Mouse (Mus musculus) kidney, postnatal 4 days (tissue): Measurements from ENCODE around the gene Bcl2l13.
"Not testable (repeated sequence)": the region's sequence is repeated elsewhere in the genome, so short reads cannot be mapped to it uniquely, and the experiment has no call there.

Experiments used
- DNase-seq, 2 experiments: peaks; one replicate each; pipeline ENCODE4 v3.0.0; 2021; ENCODE audit warnings: mixed read lengths in 2 of 2

Bcl2l13 gene

DNA sequence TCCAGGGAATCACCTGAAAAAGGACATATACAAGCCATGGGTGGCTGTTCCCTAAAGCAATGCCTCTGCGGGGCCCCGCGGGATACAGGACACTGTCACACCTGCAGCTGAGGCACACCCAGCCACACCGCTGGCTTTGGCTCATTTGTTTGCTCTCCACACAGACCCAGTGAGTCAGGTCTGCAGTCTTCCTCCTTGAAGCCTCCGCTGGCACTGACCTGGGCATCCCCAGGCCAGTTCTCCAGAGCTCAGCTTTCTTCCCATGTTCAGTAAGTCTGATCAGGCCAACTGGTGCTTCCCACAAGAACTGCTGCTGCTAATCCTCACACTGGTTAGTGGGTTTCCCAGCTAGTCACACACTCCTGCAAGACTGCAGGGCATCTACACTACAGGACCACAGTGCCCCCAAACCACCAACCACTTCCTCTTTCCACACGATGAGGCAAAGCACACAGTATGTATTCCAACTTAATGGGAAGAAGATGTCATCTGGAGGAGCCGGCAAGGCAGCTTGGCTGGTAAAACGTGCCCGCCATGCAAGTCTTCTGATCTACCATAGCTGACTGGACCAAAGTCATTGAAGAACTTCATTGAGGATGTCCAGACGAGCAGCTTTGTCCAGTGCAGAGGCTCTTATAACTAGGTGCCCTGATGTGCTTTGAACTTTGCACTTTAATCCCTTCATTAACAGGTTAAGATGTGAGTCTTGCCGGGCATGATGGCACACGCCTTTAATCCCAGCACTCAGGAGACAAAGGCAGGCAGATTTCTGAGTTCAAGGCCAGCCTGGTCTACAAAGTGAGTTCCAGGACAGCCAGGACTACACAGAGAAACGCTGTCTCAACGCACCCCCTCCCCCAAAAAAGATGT lies 66.0 kb downstream of the Bcl2l13 start:
- DNase-seq, result no peak

DNA sequence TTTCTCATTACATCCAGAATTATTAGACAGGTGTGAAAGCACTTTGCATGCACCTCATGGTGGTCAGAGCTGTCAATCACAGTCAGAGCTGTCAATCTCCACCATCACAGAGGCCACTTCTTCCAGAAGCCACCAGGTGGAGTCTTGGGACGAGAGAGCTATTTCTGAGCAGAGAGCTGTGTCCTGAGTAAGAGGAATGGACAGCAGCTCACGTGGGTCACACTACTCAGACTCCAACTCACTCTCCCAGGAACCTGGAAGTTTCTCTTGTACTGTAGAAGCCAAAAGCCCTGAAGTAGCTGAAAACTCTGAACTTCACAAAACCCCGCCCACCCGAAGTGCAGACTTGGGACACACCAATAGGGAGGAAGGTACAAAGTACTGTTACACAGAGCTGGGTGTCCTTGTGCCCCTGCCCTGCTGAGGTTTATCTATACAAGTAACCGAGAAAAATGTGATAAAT lies 67.5 kb downstream of the Bcl2l13 start:
- peak; percentile 56 to 75 for DNase-seq

DNA sequence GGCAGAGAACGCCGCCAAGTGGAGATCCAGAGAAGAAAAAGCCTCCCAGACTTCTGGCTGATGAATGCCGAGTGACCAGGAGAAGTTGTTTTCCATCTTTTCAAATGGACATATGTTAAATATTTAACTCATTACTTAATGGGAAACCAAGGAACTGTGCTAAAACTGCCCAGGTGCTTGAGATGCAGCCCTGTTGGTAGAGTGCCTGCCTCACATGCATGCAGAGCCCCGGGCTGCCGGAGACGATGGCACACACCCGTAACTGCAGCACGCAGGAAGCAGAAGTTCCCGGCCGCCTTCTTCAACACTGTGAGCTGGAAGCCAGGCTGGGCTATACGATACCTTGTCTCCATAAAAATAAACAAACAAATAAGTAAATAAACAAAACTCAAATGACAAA lies 67.9 kb downstream of the Bcl2l13 start:
- DNase-seq, result peak; percentile 28 to 53

DNA sequence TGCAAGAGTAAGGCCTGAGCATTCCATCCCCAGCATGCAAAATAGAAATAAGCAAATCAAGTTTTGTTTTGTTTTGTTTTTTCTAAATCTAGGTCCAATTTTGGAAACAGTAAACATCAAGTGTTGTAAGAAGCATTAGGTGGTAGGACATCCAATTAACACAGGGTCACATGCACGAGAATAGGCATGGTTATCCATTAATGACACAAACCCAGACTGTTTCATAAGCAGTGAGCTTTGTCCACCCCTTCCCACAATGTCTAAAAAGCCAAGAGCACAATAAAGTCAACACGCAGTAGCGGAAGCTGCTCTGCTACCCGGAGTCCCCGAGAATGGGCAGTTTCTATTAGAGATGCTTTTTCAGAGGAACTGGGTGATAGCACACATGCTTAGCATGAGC lies 69.1 kb downstream of the Bcl2l13 start:
- peak in 1 of 2 experiments; percentile 23 for DNase-seq

DNA sequence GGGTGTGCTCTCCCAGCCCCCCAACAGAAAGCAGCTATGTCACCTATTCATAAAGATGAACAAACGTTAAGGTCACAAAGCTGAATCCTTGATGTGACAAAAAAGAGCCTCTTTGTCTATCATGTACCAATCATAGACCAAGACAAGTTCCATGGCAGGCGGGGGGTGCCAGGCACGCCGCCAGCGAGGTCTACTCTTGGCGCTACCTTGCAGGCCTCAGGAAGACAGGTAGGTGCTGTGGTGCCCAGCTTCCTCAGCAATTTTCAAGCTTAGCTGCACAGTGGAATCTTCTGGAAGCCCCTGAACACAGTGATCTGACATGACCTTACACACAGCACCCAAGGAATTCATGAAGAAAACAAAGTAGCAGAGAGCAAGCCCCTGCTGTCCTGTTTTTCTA lies 70.5 kb downstream of the Bcl2l13 start:
- DNase-seq, result peak; percentile 51 to 65

DNA sequence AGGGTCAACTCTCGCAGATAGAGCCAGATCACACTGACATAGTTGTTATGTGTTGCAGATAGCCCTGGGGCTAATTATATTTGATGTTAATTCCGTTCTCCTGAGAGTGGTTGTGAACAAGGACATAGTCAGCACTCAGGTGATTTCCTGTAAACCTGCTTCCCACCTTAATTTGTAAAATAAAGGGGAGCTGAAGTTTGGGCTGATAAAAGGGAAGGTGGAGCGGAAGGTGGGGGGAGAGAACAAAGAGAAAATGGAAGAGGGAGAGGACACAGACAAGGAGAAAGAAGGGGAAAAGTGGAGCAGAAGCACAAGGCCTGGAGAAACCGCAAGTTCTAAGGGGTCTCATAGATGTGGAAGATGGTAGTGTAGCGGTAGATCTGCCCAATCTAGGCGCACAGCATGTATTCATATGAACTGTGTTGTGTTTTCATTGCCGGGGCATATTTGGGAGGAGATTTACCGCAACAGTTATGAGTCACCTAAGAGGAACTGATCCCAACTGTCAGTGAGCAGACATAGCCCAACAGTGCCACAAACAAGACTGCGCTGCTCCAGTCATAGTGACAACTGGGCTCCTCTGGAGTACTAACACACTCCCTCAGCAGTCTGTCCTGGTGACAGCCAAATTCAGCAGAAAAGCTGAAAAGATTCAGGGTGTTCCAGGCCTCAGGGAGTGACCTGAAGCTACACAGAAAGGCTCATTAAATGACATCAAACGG lies 72.0 kb downstream of the Bcl2l13 start:
- not testable (repeated sequence) for DNase-seq

DNA sequence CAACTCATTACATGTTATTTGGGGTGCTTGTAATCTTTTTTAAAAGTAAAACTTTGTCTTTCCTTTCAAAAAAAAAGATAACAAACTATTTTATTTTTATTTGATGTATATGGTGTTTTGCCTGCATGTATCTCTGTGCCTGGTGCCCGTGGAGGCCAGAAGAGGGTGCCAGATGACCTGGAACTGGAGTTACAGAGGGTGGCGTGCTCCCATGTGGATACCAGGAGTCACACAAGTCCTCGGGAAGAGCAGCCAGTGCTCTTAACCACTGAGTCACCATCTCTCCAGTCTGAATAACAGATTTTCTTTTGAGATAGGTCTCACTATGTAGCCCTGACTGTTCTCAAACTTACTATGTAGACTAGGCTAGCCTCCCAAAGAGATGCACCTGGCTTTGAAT lies 73.5 kb downstream of the Bcl2l13 start:
- no peak for DNase-seq

DNA sequence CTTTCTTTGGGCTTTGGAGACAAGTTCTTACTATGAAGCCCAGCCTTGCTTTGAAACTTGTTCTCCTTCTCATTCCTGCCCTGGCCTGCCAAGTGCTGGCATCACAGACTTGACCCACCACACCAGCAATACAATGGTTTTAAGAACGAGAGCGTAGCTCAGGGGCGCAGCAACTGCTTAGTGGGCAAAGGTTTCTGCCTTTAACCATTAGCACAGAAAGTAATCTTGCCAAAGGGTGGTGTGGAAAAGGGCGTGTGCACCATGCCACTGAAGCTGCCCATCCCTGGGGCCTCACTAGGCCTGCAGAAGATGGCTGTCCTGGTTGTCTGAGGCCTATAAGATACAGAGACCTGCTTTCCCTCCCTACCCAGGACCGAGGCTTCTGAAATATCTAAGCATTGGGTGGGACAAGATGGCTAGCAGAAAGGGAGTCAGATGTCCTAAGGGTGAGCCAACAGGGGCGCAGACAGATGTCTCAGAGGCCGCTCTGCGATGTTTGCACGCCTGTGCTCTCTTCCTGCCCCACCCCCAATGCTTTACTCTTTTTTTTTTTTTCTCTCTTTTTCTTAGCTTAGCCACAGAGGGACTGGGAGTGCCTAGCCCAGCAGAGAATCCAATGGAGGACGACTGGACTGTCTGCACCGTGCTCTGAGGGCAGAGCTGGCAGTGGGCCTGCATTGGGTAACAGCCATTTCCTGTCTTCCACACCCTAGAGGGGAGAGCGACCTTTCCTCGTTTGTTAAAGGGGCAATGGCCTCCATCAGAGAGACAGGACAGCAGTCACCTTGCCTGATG lies 75.4 kb downstream of the Bcl2l13 start:
- DNase-seq, result peak in 1 of 2 experiments; percentile 31

DNA sequence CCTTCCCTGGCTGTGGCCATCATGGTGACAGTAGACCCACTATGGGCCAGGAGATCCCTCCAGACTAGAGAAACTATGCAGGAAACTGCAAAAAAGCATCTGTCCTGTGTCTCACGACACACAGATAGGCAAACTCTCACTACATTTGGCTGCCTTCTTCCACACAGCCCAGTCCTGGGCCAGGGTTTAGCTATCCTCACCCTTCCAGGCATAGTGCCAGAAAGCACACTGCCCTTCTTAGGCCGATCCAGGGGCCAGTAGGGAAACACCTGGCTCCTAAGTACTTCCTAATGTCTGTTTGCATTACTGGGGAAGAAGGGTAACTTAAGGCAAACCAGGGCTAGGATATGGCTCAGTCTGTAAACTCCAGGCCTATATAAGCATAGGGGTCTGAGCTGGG lies 76.9 kb downstream of the Bcl2l13 start:
- DNase-seq, result peak; percentile 22 to 58

DNA sequence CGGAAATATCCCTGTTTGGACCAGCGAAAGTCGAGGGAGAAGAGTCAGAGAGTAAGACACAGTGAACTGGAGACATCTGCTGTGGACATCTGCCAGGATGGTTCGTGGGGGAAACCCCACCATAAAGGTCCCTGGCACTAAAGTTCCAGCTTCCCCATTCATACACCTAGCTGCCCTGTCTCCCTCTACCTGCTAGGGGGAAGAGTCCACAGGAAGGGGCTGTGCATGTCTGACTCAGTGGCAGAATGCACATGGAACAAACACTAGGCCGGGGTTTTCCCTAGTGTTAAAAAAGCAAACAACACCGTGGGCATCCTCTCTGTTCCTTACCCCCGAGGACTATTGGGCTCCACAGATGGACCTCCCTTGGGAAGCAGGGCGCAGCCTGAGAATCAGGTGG lies 77.8 kb downstream of the Bcl2l13 start:
- no peak for DNase-seq

DNA sequence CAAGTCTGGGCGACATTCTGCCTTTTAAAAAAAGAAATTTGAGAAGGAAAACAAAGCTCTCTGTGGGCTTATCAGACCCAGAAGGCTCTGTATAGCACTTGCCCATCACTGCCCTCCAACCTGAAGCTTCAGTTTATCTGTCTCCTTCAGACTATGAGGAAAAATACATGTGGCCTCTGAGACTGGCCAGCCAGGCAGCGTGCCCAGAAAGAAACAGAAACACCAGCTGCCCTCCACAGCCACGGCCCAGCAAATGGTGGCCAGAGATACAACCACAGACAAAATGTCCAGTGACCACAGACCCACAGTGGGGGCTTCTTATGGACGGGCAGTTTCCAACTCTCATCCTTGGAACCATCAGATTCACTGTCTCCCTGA lies 78.5 kb downstream of the Bcl2l13 start:
- DNase-seq, result no peak

DNA sequence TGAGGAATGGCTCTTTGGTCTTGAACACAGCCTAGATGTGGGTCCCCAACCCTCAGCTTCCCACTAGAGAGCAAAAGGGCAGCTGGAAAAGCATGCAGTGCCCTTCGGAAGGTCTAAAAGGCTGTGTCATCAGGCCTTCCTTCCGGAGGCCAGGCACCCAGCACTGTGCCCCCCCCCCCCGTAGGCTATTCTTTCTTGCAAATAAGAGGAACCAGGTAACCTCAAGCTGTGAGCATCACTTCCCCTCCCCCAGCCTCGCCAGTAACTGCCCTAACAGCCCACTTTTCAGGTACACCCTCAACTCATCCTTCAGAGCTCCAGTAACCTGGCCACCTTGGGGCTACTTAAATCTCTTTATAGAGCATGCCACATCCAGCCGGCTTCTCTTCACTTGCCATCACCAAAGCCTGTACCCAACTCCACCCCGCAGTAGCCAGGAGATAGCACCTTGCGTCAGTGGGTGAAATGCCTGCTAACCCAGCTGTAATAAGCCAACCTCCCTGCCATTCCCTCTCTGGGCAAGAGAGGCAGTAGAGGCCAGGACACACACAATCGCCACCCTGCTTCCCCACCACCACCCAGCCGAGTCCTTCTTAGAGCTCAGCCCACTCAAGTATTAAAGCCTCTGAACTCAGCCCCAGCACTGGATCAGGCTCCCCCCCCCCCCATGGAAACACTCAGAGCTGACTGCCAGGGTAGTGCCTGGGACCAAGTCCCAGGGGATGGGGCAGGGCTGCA lies 79.1 kb downstream of the Bcl2l13 start:
- peak; percentile 57 to 70 for DNase-seq

DNA sequence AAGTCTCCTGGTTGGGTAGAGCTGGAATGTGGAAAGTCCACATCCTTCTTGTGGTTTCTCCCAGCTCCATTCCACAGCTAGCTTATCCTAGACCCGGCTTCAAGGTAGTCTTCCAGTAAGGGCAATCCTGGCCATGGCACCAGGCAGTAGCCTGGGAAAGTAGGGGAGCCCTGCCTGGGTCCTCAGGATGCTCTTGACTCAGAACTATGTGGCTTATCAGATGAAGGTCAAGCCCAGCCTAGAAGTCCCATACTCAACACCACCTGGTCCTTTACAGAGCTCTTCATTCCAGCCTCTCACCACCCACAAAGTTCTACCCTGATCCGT lies 79.6 kb downstream of the Bcl2l13 start:
- DNase-seq, result no peak

DNA sequence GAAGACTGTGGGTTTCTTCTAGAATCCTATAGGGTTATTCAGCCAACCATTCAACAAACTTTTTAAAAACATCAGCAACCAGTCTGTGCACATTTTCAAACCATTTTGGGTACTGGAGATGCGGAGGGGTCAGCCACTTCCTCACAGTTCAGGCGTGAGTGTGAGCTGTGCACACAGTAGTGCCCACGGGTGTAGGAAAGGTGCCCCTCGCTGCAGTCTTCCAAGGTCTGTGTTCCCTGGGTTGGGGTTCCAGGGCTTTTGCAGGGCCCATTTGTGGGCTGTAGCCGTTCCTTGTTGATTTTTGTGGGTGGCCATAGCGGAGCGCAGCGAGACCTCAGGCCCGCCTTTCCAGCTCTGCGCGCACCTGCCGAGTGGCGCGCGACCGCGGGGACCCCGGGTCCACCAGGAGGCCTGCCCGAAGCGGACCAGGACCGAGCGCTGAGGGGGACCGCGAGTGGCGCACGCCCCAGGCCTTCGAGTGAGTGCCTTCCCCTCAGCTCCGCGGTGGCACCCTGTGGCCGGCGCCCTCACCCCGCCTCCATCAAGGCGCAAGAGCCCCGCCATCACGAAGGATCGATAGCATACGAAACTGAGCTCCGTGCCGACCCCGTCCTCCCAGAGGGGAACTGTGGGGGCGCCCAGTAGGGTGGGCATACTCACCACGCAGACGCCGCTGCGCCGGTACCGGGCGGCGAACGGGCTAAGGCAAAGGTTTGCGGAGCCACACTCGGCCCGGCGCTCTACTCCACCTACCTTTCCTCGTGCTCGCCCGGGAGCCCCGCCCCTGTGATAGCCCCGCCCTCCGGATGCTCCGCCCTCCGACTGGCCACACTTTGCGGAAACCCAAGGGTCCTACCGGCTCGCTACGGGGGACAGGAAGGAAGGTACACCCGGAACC lies 80.3 kb downstream of the Bcl2l13 start, which contains the start of gene Bid:
Bid (minus strand) TSS at position 780 of the 898 bp plus-strand sequence.
- peak; percentile 96 to 97 for DNase-seq

DNA sequence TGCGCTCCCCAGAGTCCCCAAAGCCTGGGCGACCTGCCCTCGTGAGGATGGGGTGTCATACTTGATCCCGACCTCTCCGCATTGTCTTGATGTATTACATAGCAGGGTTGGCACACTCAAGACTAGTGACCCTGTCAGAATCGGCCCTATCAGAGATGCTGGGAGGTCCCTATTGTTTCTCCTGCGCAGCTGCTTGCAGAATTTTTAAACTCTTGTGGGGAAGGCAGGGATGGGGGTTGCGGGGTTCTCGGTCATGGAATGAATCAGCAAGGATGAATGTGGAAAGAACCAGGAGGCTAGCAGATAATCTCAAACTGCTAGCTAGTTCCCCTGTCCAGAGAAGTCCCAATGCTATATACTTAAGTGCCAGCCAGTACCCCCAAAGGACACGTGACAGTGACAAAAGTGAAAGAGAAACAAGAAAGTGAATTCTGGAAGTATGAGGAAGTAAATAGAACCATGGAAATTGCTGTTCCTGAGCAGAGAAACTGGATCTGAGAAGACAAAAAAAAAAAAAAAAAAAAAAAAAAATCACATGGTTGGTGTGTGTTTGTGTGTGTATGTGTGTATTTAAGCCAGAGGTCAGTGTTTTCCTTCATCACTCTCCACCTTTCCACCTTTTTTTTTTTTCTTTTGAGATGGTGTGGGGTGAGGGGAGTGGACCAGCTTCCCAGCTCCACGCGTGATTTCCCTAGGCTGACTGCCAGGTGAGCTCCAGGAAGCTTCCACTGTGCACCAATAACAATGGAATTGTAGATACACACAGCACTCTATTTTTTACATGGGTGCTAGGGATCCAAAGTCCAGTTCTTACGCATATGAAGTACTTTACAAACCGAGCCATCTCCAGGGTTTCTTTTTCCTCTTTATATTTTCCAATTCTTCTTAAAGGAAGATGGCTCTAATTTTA lies 81.2 kb downstream of the Bcl2l13 start:
- not testable (repeated sequence) for DNase-seq

DNA sequence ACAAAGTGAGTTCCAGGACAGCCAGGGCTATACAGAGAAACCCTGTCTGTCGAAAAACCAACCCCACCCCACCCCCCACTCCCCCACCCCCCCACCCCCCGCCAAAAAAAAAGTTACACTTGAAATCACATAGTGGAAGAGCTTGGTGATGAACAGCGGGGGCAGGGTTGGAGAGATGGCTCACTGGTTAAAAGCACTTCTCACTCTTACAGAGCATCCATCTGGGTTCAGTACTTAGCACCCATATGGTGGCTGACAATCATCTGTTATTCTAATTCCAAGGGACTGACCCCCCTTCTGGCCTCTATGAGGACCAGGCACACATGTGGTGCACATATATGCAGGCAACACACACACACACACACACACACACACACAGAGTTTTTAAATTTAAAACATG lies 82.0 kb downstream of the Bcl2l13 start:
- DNase-seq, result no peak

DNA sequence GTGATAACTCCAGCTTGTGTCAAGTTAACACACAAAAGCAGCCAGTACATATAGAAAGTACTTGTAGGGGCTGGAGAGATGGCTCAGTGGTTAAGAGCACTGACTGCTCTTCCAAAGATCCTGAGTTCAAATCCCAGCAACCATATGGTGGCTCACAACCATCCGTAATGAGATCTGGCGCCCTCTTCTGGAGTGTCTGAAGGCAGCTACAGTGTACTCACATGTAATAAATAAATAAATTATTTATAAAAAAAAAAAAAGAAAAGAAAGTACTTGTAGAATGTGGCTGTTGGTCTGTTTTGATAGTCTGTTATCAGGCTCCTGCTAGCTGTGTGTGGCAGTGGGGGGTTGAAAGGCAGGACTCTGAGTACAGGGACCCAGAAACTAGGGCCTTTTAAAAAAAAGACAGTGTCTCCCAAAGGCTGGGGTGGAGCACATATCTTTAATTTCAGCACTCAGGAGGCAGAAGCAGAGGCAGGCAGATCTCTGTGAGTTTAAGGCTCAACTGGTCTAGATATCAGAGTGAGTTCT lies 88.8 kb downstream of the Bcl2l13 start:
- not testable (repeated sequence) for DNase-seq

DNA sequence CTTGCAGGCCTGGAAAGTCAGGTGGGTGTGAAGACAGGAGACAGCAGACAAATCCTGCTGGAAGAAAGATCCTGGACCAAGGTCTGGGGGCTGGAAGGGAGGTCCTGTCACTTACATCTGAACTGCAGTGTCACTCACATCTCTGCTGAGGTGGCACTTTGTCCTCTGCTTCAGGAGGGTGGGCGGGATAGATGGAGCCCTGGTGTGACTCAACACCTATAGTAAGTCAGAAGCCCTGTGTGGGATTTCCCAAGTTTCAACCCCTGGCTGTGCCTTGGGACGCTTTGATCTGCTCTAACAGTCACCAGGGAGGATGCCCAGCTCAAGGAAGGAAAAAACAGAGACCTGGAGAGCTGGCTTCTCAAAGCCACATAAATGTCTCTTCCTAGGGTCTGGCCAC lies 90.9 kb downstream of the Bcl2l13 start:
- DNase-seq, result no peak

DNA sequence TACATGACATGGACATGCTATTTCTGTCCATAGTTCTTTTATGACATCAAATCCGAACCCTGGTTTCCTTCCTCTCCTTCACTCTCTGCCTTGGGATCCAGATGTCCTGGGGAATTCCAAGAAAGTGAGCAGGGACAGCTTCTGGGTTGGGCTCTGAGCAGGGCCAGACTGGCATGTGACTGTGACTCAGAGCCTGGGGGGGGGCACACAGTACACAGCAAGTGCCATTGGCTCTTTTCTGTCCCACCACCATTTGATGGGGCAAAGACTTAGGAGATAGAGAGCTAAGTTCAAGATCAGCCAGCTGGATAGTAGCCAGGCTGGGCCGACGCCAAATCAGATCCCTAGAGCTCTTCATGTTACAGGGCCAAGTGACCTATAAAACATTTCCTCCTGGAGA lies 91.8 kb downstream of the Bcl2l13 start:
- peak; percentile 46 to 57 for DNase-seq

DNA sequence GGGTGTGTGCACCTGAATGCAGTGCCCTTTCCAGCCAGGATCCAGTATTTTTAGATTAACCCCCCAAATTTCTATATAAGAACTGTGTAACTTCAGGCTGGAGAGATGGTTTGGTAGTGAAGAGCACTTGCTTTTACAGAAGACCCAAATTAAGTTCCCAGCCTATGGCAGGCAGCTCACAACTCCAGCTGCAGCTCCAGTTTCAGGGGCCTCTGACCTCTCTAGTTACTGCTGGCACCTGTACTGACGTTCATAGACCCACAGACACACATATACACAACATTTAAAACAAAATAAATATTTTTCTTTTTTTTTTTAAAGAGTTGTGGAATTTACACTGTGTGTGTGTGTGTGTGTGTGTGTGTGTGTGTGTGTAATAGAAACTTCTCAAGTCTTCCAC lies 93.4 kb downstream of the Bcl2l13 start:
- no peak for DNase-seq
